Mouse (Mus musculus) liver, embryonic 13.5 days (tissue): ENCODE results near the gene Ube2n. TPM values are rescaled to one million over a fixed set of nuclear protein-coding genes. Genes with fewer than 3 reads are reported as not detected.

Source experiments
- ATAC-seq: fragments of 200-750 bp; cut with Nextera tagmentation; 2 replicates; pipeline ENCODE4 v1.8.0; 2017; ENCODE audit warnings: low read depth, mild to moderate bottlenecking, moderate number of reproducible peaks, moderate library complexity
- DNase-seq: peaks from one replicate; pipeline ENCODE4 v3.0.0; 2022
- H3K27ac ChIP-seq: fragments of 300-500 bp; sonication (generic); 2 replicates; pipeline ENCODE4 v1.5.1; 2015; ENCODE audit warnings: moderate library complexity, mild to moderate bottlenecking, inconsistent platforms
- H3K27me3 ChIP-seq: fragments of 300-500 bp; sonication (generic); 2 replicates; pipeline ENCODE4 v1.6.1; 2015; ENCODE audit warnings: mild to moderate bottlenecking, inconsistent platforms
- H3K36me3 ChIP-seq: fragments of 300-500 bp; sonication (generic); 2 replicates; pipeline ENCODE4 v1.6.1; 2015; ENCODE audit warnings: mild to moderate bottlenecking, inconsistent platforms
- H3K4me1 ChIP-seq: fragments of 300-500 bp; sonication (generic); replicated peaks from 2 replicates; pipeline ENCODE4 v1.6.1; 2015; ENCODE audit warnings: inconsistent platforms
- H3K4me2 ChIP-seq: fragments of 300-500 bp; sonication (generic); 2 replicates; pipeline ENCODE4 v1.6.1; 2015; ENCODE audit warnings: inconsistent platforms, mild to moderate bottlenecking, moderate library complexity
- H3K4me3 ChIP-seq: fragments of 300-500 bp; sonication (generic); replicated peaks from 2 replicates; pipeline ENCODE4 v1.5.1; 2015; ENCODE audit warnings: mild to moderate bottlenecking, inconsistent platforms
- H3K9ac ChIP-seq: fragments of 300-500 bp; sonication (generic); 2 replicates; pipeline ENCODE4 v1.6.1; 2015; ENCODE audit warnings: mild to moderate bottlenecking, inconsistent platforms
- H3K9me3 ChIP-seq: fragments of 300-500 bp; sonication (generic); replicated peaks from 2 replicates; pipeline ENCODE4 v1.6.1; 2016; ENCODE audit warnings: inconsistent platforms
- whole genome bisulfite sequencing: fragments of 180-500 bp; shearing (Covaris S2); methylation state at CpG from one replicate; pipeline ENCODE4 v1.1.7; 2015; ENCODE audit not compliant: insufficient replicate concordance; 5-methylcytosine and 5-hydroxymethylcytosine counted together
- polyA plus RNA-seq: library from polyadenylated mRNA; unstranded; fragments of >200 nt; fragmentation: Nextera tagmentation; extraction: Ambion mirVana; gene quantifications from 2 replicates; pipeline ENCODE4 v1.2.1, GENCODE M21; 2015

Ube2n gene
- polyA plus RNA-seq: 183 and 200 TPM in 2 replicates

- H3K4me2 ChIP-seq: peak within 1 kb of the TSS; percentile 82
- 0 out of 2 replicates have a peak, but pooled peaks cover 6% of the 10 kb centered on the region for H3K36me3 ChIP-seq
- H3K27ac ChIP-seq: peak within 1 kb of the TSS; percentile 96
- H3K4me1 ChIP-seq: peaks cover 43% of the 10 kb centered on the region
- DNase-seq: peak; percentile 95
- peak within 1 kb of the TSS; percentile 82 for H3K4me3 ChIP-seq
- no peaks in the 10 kb centered on the region for H3K27me3 ChIP-seq
- 0 out of 2 replicates have a peak, but pooled peaks cover 2% of the 10 kb centered on the region for H3K9me3 ChIP-seq
- WGBS: under 1% methylated on average over 76 of the region's 81 CpGs
- peak within 1 kb of the TSS; percentile 98 for H3K9ac ChIP-seq
- ATAC-seq: peak; percentile 93
These were observed at the start of gene Ube2n for GRCm38 (mm10) chr10:95514656-95515292. Ube2n (plus strand) TSS chr10:95515145.

GRCm38 (mm10) chr10:95465485-95465896 is 49.5 kb upstream of the Ube2n start:
- Histone ChIP-seq H3K27me3 (no peaks in the 10 kb centered on the region), H3K4me1 (no peaks in the 10 kb centered on the region), H3K36me3 (no peaks in the 10 kb centered on the region), H3K9ac (no peak overlapping the region), H3K4me2 (no peak overlapping the region), H3K27ac (no peak overlapping the region), H3K9me3 (no peaks in the 10 kb centered on the region), H3K4me3 (no peak overlapping the region)
- ATAC-seq (no peak), DNase-seq (no peak)
- 32% methylated on average over 4 of the region's 4 CpGs for WGBS

DNA sequence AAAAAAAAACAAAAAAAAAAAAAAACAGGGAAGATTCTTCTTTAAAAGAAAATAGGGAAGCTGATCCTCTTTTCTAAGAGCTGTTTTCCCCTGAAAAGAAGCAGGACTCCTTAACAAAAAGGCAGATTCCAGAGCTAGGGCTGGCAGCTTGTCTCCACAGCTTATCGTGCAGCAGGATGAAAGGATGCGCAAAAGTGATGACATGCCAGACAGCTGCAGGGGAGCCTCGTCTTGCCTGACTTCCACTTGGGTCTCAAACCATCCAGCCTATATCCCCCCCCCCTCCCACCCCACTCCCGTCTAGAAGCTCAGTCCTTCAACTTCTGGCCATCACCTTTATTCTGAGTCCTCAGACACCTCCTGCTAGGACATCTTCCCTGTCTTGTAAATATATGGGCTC is 46.1 kb upstream of the Ube2n start:
- ATAC-seq: no peak
- H3K27me3 ChIP-seq: no peaks in the 10 kb centered on the region
- 50% methylated on average over 4 of the region's 4 CpGs for WGBS
- no peak for DNase-seq
- no peaks in the 10 kb centered on the region for H3K9me3 ChIP-seq
- no peak overlapping the region for H3K4me3 ChIP-seq
- H3K4me2 ChIP-seq: no peak overlapping the region
- H3K4me1 ChIP-seq: no peaks in the 10 kb centered on the region
- no peak overlapping the region for H3K9ac ChIP-seq
- H3K36me3 ChIP-seq: no peaks in the 10 kb centered on the region
- no peak overlapping the region for H3K27ac ChIP-seq

- Histone ChIP-seq H3K4me2 (no peak overlapping the region), H3K9me3 (no peaks in the 10 kb centered on the region), H3K4me1 (no peaks in the 10 kb centered on the region), H3K27me3 (no peaks in the 10 kb centered on the region), H3K36me3 (no peaks in the 10 kb centered on the region), H3K27ac (no peak overlapping the region), H3K4me3 (no peak overlapping the region), H3K9ac (no peak overlapping the region)
- DNase-seq: no peak
- 65% methylated on average over 3 of the region's 3 CpGs for WGBS
- no peak for ATAC-seq
These were observed 43.8 kb upstream of the Ube2n start for GRCm38 (mm10) chr10:95471186-95471585.

- H3K27me3 ChIP-seq: no peaks in the 10 kb centered on the region
- WGBS: 75% methylated on average over 11 of the region's 11 CpGs
- no peaks in the 10 kb centered on the region for H3K36me3 ChIP-seq
- H3K9ac ChIP-seq: no peak overlapping the region
- no peak overlapping the region for H3K4me2 ChIP-seq
- no peak for DNase-seq
- no peak overlapping the region for H3K4me3 ChIP-seq
- no peaks in the 10 kb centered on the region for H3K4me1 ChIP-seq
- ATAC-seq: no peak
- H3K27ac ChIP-seq: no peak overlapping the region
- H3K9me3 ChIP-seq: no peaks in the 10 kb centered on the region
These were observed 42.9 kb upstream of the Ube2n start for GRCm38 (mm10) chr10:95471889-95472547.

- no peak overlapping the region for H3K4me3 ChIP-seq
- ATAC-seq (no peak), DNase-seq (peak; percentile 48)
- no peak overlapping the region for H3K27ac ChIP-seq
- peaks cover 11% of the 10 kb centered on the region; the same call in 1 of the 2 replicates for H3K36me3 ChIP-seq
- H3K4me1 ChIP-seq: no peaks in the 10 kb centered on the region
- no peak overlapping the region for H3K4me2 ChIP-seq
- H3K27me3 ChIP-seq: no peaks in the 10 kb centered on the region
- WGBS: 13% methylated on average over 10 of the region's 10 CpGs
- no peaks in the 10 kb centered on the region for H3K9me3 ChIP-seq
- H3K9ac ChIP-seq: no peak overlapping the region
These were observed 39.0 kb upstream of the Ube2n start for GRCm38 (mm10) chr10:95475923-95476322.

- WGBS: 72% methylated on average over 11 of the region's 11 CpGs
- peaks cover 17% of the 10 kb centered on the region; the same call in 1 of the 2 replicates for H3K36me3 ChIP-seq
- no peak for ATAC-seq
These were observed 37.4 kb upstream of the Ube2n start for GRCm38 (mm10) chr10:95477516-95477915.

GRCm38 (mm10) chr10:95489653-95490052 is 25.3 kb upstream of the Ube2n start:
- Histone ChIP-seq H3K4me1 (no peaks in the 10 kb centered on the region), H3K9me3 (0 out of 2 replicates have a peak, but pooled peaks cover 4% of the 10 kb centered on the region), H3K4me3 (no peak overlapping the region), H3K27me3 (no peaks in the 10 kb centered on the region), H3K4me2 (no peak overlapping the region), H3K9ac (no peak overlapping the region), H3K36me3 (peaks cover 96% of the 10 kb centered on the region), H3K27ac (no peak overlapping the region)
- WGBS: 70% methylated on average over 2 of the region's 2 CpGs
- DNase-seq (no peak), ATAC-seq (no peak)

More at GRCm38 (mm10) chr10:95477516-95477915, 37.4 kb upstream of the Ube2n start:
- Histone ChIP-seq H3K4me3 (no peak overlapping the region), H3K9me3 (no peaks in the 10 kb centered on the region), H3K4me2 (no peak overlapping the region), H3K4me1 (no peaks in the 10 kb centered on the region), H3K27ac (no peak overlapping the region), H3K27me3 (no peaks in the 10 kb centered on the region), H3K9ac (no peak overlapping the region)
- no peak for DNase-seq

DNA sequence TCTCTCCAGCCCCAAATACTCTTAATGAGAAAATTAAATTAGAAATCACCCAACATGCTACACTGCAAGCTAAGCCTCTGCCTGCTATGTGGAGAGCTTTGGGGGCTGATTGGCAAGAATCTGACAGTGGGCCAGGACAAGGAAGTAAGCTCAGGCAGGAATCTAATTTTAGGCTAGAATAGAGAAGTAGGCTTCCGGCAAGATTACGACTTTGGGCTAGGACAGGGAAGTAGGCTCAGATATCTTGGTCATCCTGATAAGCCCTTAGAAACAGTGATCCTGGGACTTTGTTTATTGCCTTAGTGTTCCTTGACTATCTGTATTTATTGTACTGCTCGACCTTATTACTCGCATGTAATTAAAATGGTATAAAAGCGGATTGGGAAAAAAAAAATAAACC is 20.7 kb upstream of the Ube2n start:
- 64% methylated on average over 5 of the region's 5 CpGs for WGBS
- no peak overlapping the region for H3K4me2 ChIP-seq
- no peak overlapping the region for H3K4me3 ChIP-seq
- H3K9me3 ChIP-seq: 0 out of 2 replicates have a peak, but pooled peaks cover 7% of the 10 kb centered on the region
- H3K36me3 ChIP-seq: peaks cover 82% of the 10 kb centered on the region
- no peak overlapping the region for H3K27ac ChIP-seq
- no peak for DNase-seq
- H3K27me3 ChIP-seq: no peaks in the 10 kb centered on the region
- ATAC-seq: no peak
- H3K4me1 ChIP-seq: no peaks in the 10 kb centered on the region
- H3K9ac ChIP-seq: no peak overlapping the region

GRCm38 (mm10) chr10:95501033-95501432 is 13.9 kb upstream of the Ube2n start:
- under 1% methylated on average over 7 of the region's 7 CpGs for WGBS
- H3K27ac ChIP-seq: peak overlapping the region; percentile 45
- H3K36me3 ChIP-seq: peaks cover 17% of the 10 kb centered on the region
- H3K9me3 ChIP-seq: no peaks in the 10 kb centered on the region
- H3K4me2 ChIP-seq: peak overlapping the region; percentile 77
- H3K4me1 ChIP-seq: peaks cover 17% of the 10 kb centered on the region
- DNase-seq: no peak
- ATAC-seq: 0 out of 2 replicates have a peak, but pooled peaks have one; percentile 30
- H3K9ac ChIP-seq: peak overlapping the region; percentile 85
- H3K27me3 ChIP-seq: no peaks in the 10 kb centered on the region
- peak overlapping the region; percentile 88 for H3K4me3 ChIP-seq

DNA sequence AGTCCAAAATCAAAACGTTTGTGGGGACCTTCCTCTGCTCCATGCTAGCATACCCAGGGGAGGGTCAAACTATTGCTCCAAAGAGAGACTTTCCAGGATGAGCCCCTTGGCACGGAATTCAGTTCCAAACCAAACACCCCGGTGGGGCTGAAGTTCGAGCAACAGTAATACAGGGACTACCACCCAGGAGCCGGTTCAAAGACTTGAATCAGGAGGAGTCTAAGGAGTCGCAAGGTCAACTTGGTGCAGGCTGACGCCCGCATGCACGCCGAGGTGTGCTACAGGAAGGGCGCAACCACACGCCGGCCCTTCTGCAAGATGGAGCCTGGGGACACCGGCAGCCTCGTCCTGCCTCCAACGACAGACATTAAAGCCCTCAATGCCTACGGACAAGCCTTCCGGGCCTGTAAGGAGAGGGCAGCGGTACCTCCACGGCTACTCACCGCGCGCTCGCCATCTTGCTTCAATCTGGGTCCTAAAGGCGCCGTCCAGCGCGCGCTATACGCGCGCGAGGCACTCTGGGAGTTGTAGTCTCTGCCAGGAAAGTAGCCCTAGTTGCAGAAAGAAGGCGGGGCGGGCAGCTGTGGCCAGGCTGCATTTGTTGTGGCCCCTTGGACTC is 13.4 kb upstream of the Ube2n start, which contains the start of gene Mrpl42:
Gene Mrpl42 (minus strand): TSS at position 478 of the 619 bp plus-strand sequence.
- DNase-seq (peak; percentile 75), ATAC-seq (peak; percentile 94)
- WGBS: under 1% methylated on average over 35 of the region's 35 CpGs
- Histone ChIP-seq H3K27me3 (no peaks in the 10 kb centered on the region), H3K4me2 (peak within 1 kb of the TSS; percentile 77), H3K9me3 (no peaks in the 10 kb centered on the region), H3K4me1 (peaks cover 17% of the 10 kb centered on the region), H3K9ac (peak within 1 kb of the TSS; percentile 85), H3K36me3 (peaks cover 16% of the 10 kb centered on the region), H3K27ac (peak within 1 kb of the TSS; percentile 45), H3K4me3 (peak within 1 kb of the TSS; percentile 88)
